Mouse (Mus musculus): ENCODE measurements around the gene Ptprq.

Gene Ptprq

GRCm38 (mm10) chr10:107628104-107628503 lies 91.7 kb downstream of the Ptprq start:
- DNase-seq (ENCODE audit: low spot score), result no peak

GRCm38 (mm10) chr10:107626648-107627047 lies 93.2 kb downstream of the Ptprq start:
- no peak for DNase-seq (ENCODE audit: low spot score)

GRCm38 (mm10) chr10:107624211-107624610 lies 95.6 kb downstream of the Ptprq start:
- no peak for DNase-seq (ENCODE audit: low spot score)

DNA sequence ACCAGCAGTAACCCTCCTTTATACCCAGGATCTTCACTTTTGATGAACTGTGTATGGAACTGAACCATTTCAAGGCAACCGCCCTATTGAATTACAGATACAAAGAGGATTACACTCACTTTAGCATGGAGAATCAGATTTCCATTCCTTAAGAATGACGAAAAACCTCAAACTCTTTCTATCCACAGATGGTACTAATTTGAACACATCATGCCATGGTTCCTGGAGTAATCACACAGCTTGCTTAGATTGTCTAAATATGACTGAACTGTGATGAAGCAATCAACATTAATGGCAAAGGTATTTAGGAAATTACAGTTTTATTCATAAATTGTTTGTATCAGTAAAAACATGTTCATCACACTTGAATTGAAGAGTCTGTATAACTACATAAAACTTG lies 104.4 kb downstream of the Ptprq start:
- DNase-seq (ENCODE audit: low spot score), result no peak

DNA sequence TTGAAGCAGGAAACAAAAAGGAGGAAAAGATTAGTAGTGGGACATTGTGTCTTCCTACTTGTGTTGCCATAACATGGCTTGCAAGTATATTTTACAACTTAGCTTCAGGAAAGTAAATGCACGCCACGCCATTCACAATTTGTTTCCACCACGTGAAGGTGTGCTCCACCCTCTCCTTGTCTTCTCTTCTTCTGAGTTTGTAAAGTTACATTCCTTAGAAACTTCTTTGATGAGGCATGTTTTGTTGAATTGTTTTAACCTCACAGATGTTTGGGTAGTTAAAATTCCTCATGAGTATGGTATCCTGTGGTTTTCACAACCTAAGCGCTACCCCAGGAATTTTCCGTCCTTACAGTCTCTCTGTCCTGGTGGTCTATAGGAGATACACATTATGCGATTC lies 118.5 kb downstream of the Ptprq start:
- DNase-seq (ENCODE audit: low spot score), result no peak

- no peak for DNase-seq (ENCODE audit: low spot score)
Measured at GRCm38 (mm10) chr10:107583360-107583759, 136.5 kb downstream of the Ptprq start.

DNA sequence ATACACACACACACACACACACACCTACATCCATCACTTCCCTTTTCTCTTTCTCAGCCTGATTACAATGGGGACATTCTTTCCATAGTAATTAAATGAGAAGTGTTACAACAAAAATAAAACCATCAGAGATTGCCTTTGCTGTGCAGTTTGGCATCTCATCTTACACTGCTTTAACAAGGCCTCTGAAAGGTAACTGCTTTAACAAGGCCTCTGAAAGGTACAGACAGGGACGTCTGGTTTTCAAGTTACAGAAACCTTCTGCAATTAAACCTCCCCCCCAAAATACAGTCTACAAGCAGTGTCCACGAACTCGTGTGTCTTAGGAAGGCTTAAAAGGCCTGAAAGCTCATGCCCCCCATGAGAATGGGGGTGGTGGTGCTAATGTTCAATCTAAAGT lies 150.8 kb downstream of the Ptprq start:
- DNase-seq (ENCODE audit: low spot score), result no peak

DNA sequence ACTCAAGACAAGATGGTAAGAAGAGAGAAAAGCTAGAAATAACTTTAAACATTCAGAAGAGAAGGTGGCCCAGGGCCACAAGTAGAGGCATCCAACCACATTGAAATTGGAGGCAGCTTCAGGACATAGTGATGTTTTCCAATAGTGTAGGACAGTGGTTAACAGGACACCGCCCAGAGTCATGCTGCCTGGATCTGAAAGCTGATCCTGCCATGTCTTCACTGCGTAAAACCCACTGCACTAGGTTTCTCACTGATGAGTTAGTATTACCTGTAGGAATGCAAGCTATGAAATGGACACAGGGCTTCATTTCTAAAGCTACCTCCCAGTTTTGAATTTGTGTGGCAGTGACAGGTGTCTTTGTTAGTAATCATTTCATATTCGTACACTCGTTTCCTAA lies 151.6 kb downstream of the Ptprq start:
- DNase-seq (ENCODE audit: low spot score), result no peak

- DNase-seq (ENCODE audit: low spot score), result no peak
Measured at GRCm38 (mm10) chr10:107562875-107563274, 157.0 kb downstream of the Ptprq start.

- no peak for DNase-seq (ENCODE audit: low spot score)
Measured at GRCm38 (mm10) chr10:107560881-107561280, 159.0 kb downstream of the Ptprq start.

DNA sequence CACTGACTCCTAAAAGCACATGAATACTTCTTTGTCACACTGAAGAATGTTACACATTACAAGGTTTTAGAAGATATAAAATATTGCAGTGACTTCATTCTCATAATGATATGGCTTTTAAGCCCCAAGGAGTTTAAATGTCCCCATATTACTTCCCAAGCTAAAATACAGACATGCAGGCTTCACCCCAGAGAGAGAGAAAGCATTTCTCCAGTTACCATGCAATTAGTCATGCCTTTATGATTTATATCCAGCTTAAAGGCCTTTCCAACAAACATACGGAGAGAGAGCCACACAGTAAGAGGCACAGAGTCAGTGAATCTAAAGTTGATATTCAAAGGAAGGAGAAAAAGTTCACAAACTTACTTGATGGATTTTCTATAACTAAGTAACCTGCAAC lies 176.8 kb downstream of the Ptprq start:
- no peak for DNase-seq (ENCODE audit: low spot score)

- no peak for DNase-seq (ENCODE audit: low spot score)
Measured at GRCm38 (mm10) chr10:107528758-107529157, 191.1 kb downstream of the Ptprq start.

DNA sequence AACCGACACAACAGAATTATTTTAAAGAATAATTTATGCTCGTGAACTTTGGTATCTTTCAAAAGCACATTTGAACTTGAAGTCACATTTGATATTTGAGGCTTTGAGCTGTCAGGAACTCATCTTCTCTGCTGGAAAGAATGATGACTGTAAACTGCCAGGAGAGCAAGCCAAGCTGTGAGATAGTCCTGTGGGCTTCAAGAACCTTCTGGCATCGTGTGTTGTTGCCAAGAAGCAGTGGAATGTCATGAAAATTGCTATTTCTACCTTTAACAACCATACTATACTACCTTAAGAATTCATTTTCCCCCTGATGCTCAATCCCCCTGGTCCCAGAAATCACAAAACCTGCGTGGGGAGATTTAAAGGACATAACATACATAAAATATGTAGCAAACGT lies 200.6 kb downstream of the Ptprq start:
- DNase-seq (ENCODE audit: low spot score), result no peak

- DNase-seq (ENCODE audit: low spot score), result no peak
Measured at GRCm38 (mm10) chr10:107516641-107517040, 203.2 kb downstream of the Ptprq start.

- DNase-seq (ENCODE audit: low spot score), result no peak
Measured at GRCm38 (mm10) chr10:107514735-107515134, 205.1 kb downstream of the Ptprq start.

GRCm38 (mm10) chr10:107506397-107506796 lies 213.5 kb downstream of the Ptprq start:
- DNase-seq (ENCODE audit: low spot score), result no peak

DNA sequence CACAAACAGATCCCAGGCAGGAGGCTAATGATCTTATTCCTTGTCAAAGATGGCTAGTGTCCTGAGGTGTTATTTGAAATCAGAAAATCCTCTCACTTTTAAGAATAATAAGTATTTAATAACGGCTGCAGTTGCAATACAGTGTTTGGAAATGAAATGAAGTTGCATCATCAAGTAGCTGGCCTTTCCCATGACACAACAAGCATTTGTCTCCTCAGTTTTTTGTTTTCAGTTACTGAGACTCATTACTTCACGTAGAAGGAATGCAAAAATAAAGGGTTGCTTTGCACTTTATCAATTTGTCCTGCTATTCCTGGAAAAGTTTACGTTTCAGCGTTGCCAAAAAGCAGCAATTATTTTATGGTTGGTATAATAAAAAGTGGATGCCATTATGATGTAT lies 216.4 kb downstream of the Ptprq start:
- no peak for DNase-seq (ENCODE audit: low spot score)

DNA sequence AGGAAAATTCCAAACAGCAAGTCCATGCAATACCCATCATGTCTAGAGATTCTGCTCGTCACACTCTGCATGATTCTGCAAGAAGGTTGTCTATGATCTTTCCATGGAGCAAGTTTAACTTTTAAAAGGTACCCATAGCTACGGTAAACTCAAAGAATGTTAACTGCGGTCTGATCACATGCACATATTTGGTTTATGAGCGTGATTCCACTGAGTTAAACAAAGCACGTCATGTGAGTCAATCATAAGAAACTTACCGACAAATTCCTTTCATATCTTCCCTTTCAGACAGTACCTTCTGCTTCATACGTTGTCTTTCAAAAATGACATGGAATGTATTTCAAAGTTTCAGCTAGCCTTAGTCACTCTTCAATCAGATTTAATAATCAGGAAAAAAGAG lies 217.7 kb downstream of the Ptprq start:
- no peak for DNase-seq (ENCODE audit: low spot score)

DNA sequence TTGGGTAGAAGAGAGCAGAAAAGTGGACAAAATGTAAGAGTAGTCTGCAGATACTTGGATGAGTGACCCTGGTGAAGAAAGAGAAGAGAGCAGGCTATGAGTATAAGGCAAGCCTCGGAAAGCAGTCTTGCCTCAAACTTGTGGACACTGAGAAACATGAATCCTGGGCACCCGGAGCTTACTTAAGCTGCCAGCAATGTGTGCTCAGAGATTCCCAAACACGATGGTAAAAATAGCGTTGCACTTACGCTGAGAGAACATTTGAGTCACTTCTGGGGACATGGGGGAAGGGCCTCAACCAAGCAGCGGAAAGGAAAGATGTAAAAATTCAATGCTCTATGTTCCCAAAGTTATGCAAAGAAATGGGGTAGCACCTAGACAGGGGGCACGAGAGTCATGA lies 220.2 kb downstream of the Ptprq start:
- DNase-seq (ENCODE audit: low spot score), result no peak

GRCm38 (mm10) chr10:107496402-107496801 lies 223.4 kb downstream of the Ptprq start:
- DNase-seq (ENCODE audit: low spot score), result no peak

DNA sequence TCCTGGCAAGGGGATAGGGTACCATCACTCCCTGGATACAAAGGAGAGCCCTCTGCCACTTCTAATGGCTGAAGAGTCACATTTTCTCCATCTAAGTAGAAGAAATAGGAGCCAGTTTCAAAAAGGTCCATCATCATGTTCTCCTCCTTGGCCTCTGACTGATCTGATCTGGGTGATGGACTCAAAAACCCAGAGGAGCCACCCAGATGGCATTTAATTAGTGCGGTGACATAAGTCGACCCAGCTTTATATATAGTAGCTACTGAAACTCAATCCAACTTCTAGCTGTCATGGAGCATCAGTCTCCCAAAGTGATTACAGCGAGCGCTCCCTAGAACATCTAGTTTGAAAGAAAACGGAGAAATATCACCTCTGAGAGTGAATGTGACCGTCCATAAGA lies 225.3 kb downstream of the Ptprq start, which contains the start of gene Myf6:
Gene Myf6 (minus strand): TSS at position 170 of the 400 bp plus-strand sequence.
- no peak for DNase-seq (ENCODE audit: low spot score)

- DNase-seq (ENCODE audit: low spot score), result no peak
Measured at GRCm38 (mm10) chr10:107493580-107494474, 226.0 kb downstream of the Ptprq start.

- no peak for DNase-seq (ENCODE audit: low spot score)
Measured at GRCm38 (mm10) chr10:107492867-107493579, 226.8 kb downstream of the Ptprq start.

Data from urinary bladder, postnatal 25 days (tissue).